Mouse (Mus musculus): ENCODE data around the gene Bhlhe41. TPM values are rescaled to one million over a fixed set of nuclear protein-coding genes. Genes with fewer than 3 reads are reported as not detected.

Gene Bhlhe41
- polyA plus RNA-seq, 1 experiment: 2.7 TPM

DNA sequence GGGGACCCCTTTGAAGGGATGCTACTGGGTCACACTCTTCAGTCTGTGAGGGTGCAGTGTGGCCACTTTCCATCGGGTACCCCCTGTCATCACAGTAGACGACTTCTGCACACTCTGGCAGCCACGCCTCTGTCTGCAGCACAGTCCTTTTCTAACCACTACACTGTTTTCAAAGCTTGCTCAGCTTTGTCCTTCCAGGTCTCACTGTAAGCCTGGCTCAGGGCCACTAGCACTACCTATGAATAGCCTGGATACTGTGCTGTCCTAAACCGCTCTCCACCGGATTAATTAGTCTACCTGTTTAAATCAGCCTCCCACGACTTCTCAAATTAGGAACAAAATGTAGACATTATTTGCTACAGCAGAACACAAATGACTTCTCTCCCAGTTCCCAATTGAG is 55.3 kb downstream of the Bhlhe41 start:
- no peak overlapping the region for H3K27ac ChIP-seq (ENCODE audit: insufficient read depth, low read depth, low read length)
- no peaks in the 10 kb centered on the region for H3K27me3 ChIP-seq (ENCODE audit: control insufficient read depth, insufficient read depth, low read length)
- 76% methylated on average over 6 of the region's 6 CpGs for WGBS
- peaks cover 2% of the 10 kb centered on the region; the same call in 1 of the 2 replicates for H3K4me1 ChIP-seq (ENCODE audit: control insufficient read depth, insufficient read depth, insufficient read length, low read length)
- TF ChIP-seq CTCF (IDR thresholded peaks at IDR 0.05; ENCODE audit: extremely low read depth, insufficient read length, insufficient replicate concordance, low read depth, low read length): no peak
- H3K36me3 ChIP-seq (ENCODE audit: control insufficient read depth, insufficient read depth, low read length): no peaks in the 10 kb centered on the region
- no peak overlapping the region for H3K4me3 ChIP-seq (ENCODE audit: low read depth, low read length)

DNA sequence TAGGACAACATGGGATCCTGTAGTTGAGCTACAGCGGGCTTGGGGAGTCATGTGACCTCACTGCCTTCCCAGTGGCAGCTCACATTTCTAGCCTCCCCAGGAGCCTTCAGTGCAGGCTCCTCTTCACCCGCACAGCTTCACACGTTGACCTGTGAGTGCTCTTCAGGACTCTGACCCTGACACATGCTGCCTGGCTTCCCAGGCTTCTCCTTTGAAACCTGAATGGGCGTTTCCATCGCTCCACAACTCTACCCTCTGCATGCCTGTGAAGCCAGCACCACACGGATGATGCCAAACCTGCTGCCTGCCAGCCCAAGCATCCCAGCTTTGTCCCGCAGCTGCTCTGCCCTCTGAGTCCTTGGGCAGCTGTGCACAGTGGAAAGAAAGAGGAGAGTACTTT is 55.8 kb downstream of the Bhlhe41 start:
- Histone ChIP-seq H3K27me3 (ENCODE audit: control insufficient read depth, insufficient read depth, low read length) (no peaks in the 10 kb centered on the region), H3K36me3 (ENCODE audit: control insufficient read depth, insufficient read depth, low read length) (no peaks in the 10 kb centered on the region), H3K27ac (ENCODE audit: insufficient read depth, low read depth, low read length) (no peak overlapping the region), H3K4me1 (ENCODE audit: control insufficient read depth, insufficient read depth, insufficient read length, low read length) (peaks cover 2% of the 10 kb centered on the region; the same call in 1 of the 2 replicates), H3K4me3 (ENCODE audit: low read depth, low read length) (no peak overlapping the region)
- 69% methylated on average over 7 of the region's 7 CpGs for WGBS
- TF ChIP-seq POLR2A (IDR thresholded peaks at IDR 0.05; ENCODE audit: low read depth, low read length) (no peak), CTCF (IDR thresholded peaks at IDR 0.05; ENCODE audit: extremely low read depth, insufficient read length, insufficient replicate concordance, low read depth, low read length) (no peak)

Other genes starting within 250 kb of the Bhlhe41 start
- not detected in 2 replicates for gene Tuba3b, start 249.8 kb downstream of the Bhlhe41 start, polyA plus RNA-seq (2012; rRNA removed)
- gene Rassf8, start 118.8 kb downstream of the Bhlhe41 start, polyA plus RNA-seq (2012; rRNA removed): 1.1 and 1.3 TPM in 2 replicates
- 1.2 and 1.4 TPM in 2 replicates for gene Sspn, start 66.1 kb upstream of the Bhlhe41 start, polyA plus RNA-seq (2012; rRNA removed)

Measured in small intestine, adult 2 months (tissue).